Mouse (Mus musculus): ENCODE data around the gene Atp5k. TPM values are rescaled to one million over a fixed set of nuclear protein-coding genes. Genes with fewer than 3 reads are reported as not detected.

The Atp5k gene
- 419 and 442 TPM in 2 replicates for polyA plus RNA-seq (2015; fragmentation: Nextera tagmentation; extraction: Ambion mirVana)

DNA sequence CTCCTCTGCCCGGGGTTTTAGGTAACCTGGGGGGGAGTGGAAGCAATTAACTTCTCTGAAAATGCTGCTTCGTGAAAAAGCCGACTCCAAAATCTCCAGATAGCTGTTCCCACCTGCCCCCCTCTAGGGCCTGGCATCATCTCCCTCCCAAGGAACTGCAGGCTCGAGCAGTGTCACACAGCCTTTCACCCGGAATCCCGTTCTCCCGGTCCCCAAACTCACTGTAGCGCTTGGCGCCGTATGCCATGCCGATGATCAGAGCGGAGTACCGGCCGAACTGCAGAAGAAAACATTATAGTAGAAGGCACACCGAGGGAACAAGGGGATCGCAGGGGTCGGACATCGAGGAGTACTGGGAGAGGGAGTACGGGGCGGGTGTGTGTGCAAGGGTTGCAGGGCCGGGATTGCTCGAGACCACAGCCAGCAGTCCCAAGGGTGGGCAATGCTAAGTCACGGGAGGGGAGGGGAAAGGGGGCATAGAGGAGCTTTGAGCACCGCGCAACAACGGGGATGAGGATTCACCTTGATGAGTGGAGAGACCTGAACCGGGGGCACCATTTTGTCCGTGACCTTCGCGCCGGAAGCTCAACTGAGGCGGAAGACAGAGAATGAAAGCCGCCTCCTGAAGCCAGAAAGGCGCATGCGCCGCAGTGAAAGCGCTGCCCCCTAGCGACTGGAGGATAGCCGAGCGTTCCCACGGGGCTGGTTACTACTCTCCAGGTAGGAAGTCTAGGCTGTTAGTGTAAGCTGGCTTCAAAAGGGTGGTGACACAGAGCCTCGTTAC is at the start of gene Atp5k:
Atp5k (minus strand) TSS at position 645 of the 784 bp plus-strand sequence.
- peak within 1 kb of the TSS; percentile 50; the same call in 1 of the 2 replicates for H3K27ac ChIP-seq (replicated peaks)
- ATAC-seq (ENCODE audit: low read depth), result peak; percentile 90
- H3K4me3 ChIP-seq, result peak within 1 kb of the TSS; percentile 88
- H3K27me3 ChIP-seq, result peaks cover 14% of the 10 kb centered on the region
- peaks cover 34% of the 10 kb centered on the region for H3K36me3 ChIP-seq
- peak within 1 kb of the TSS; percentile 93 for H3K9ac ChIP-seq
- peak within 1 kb of the TSS; percentile 91 for H3K4me2 ChIP-seq
- H3K9me3 ChIP-seq, result no peaks in the 10 kb centered on the region
- 1% methylated on average over 42 of the region's 42 CpGs for WGBS
- peaks cover 18% of the 10 kb centered on the region for H3K4me1 ChIP-seq (replicated peaks)

DNA sequence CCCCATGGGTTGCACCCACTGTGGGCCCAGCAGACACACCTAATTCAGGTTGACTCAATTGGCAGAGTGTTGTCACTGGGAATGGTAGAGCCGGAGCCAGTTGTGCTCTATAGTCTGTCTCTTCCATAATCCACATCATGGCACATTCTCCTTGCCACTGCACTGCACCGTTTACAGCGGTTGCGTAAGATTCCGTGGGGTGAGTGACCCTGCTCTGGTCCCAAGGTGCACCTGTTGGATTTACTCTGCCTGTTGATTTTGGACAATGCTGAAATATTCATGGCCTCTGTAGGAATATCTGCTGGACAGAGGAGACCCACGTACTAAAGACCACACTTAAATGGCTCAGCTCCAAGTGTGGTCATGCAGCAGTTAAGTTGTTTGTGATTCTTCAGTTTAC is 48.8 kb upstream of the Atp5k start:
- H3K4me1 ChIP-seq (replicated peaks), result no peaks in the 10 kb centered on the region
- no peak overlapping the region for H3K4me3 ChIP-seq
- ATAC-seq (ENCODE audit: low read depth), result no peak
- H3K9me3 ChIP-seq, result no peaks in the 10 kb centered on the region
- WGBS, result 95% methylated on average over 6 of the region's 6 CpGs
- no peak overlapping the region for H3K4me2 ChIP-seq
- no peak overlapping the region for H3K27ac ChIP-seq (replicated peaks)
- H3K9ac ChIP-seq, result no peak overlapping the region
- peaks cover 56% of the 10 kb centered on the region for H3K36me3 ChIP-seq
- no peaks in the 10 kb centered on the region for H3K27me3 ChIP-seq

DNA sequence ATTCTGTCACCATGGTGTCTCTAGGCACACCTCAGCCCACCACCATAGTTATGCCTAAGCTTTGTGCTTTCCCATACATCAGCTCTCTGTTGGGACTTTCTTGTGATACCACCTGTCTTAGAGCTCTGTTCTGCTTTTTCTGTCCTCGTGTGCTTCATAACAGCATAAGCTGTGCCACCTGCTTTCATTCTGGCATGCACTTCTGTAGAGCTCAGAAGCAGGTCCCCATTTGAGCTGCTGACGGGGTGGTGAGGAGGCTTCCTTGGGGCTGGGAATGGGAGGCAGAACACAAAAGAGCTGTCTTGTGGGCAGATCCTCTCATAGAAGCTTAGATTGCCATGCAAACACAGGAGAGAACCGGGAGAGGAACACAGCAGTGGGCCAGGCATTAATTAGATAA is 41.7 kb upstream of the Atp5k start:
- H3K27ac ChIP-seq (replicated peaks), result no peak overlapping the region
- WGBS, result 90% methylated on average over 3 of the region's 3 CpGs
- no peak overlapping the region for H3K4me2 ChIP-seq
- no peak for ATAC-seq (ENCODE audit: low read depth)
- H3K36me3 ChIP-seq, result peaks cover 78% of the 10 kb centered on the region
- H3K9me3 ChIP-seq, result no peaks in the 10 kb centered on the region
- H3K4me3 ChIP-seq, result no peak overlapping the region
- H3K27me3 ChIP-seq, result no peaks in the 10 kb centered on the region
- no peaks in the 10 kb centered on the region for H3K4me1 ChIP-seq (replicated peaks)
- H3K9ac ChIP-seq, result no peak overlapping the region

DNA sequence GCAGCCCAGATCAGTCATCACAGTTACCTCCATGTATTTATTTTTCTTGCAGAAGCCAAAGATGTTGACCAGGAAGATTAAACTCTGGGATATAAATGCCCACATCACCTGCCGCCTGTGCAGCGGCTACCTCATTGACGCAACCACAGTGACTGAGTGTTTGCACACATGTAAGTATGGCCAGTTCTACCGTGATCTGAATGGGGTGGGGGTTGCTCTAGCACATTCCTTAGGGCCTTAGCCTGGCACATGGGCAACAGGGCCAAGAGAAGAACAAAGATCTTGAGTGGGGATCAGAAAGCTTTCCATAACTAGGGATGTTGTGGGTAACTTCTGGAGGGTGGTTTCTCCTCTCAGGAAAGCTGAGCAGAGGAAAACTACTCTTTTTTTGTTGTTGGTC is 39.5 kb upstream of the Atp5k start:
- no peaks in the 10 kb centered on the region for H3K9me3 ChIP-seq
- H3K4me3 ChIP-seq, result no peak overlapping the region
- 89% methylated on average over 4 of the region's 4 CpGs for WGBS
- H3K4me2 ChIP-seq, result no peak overlapping the region
- H3K9ac ChIP-seq, result no peak overlapping the region
- no peaks in the 10 kb centered on the region for H3K27me3 ChIP-seq
- no peak for ATAC-seq (ENCODE audit: low read depth)
- H3K36me3 ChIP-seq, result peaks cover 72% of the 10 kb centered on the region
- no peak overlapping the region for H3K27ac ChIP-seq (replicated peaks)
- peaks cover 10% of the 10 kb centered on the region for H3K4me1 ChIP-seq (replicated peaks)

DNA sequence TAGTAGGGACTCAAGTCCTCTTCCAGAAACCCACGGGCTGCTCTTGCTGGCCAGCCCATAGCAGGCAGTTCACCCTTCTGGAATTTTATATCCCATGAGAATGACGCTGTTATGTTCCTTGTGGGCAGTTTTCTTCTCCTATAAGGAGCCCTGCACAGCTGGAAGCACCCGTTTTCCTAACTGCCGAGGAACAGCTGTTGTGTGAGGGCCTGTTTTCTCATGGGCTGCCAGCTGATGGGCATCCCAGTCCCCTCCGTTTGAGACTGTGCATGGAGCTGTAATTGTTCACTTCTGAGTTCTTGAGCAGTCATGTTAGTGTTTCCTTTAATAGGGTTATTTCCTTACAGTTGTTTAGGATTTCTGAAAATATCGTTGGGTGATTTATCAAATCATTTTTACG is 35.4 kb upstream of the Atp5k start:
- H3K27ac ChIP-seq (replicated peaks), result no peak overlapping the region
- no peak overlapping the region for H3K4me3 ChIP-seq
- no peaks in the 10 kb centered on the region for H3K27me3 ChIP-seq
- no peak for ATAC-seq (ENCODE audit: low read depth)
- WGBS, result 72% methylated on average over 7 of the region's 7 CpGs
- H3K9me3 ChIP-seq, result no peaks in the 10 kb centered on the region
- peaks cover 33% of the 10 kb centered on the region for H3K36me3 ChIP-seq
- H3K9ac ChIP-seq, result no peak overlapping the region
- no peak overlapping the region for H3K4me2 ChIP-seq
- H3K4me1 ChIP-seq (replicated peaks), result peaks cover 38% of the 10 kb centered on the region

DNA sequence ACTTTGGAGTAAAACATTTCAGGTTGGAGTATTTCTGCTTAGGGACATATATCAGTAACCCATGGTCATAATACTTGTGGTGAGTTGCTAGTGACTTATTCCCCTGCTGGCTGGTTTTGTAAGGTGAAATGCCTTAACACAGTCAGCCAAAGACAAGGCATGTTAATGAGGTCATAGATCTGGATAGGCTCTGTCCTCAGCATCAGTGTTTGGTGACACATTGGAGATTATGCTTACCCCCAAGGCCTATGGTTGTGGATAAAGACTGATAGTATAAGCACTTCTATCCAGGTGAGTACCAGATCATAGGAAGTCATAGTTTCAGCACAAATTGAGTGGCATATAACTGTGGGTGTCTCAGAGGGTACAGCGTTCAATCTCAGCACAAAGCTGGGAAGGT is 32.4 kb upstream of the Atp5k start:
- Histone ChIP-seq H3K27me3 (no peaks in the 10 kb centered on the region), H3K4me1 (replicated peaks) (peaks cover 66% of the 10 kb centered on the region), H3K27ac (replicated peaks) (no peak overlapping the region), H3K36me3 (peaks cover 3% of the 10 kb centered on the region; the same call in 1 of the 2 replicates), H3K4me2 (no peak overlapping the region), H3K9me3 (no peaks in the 10 kb centered on the region), H3K4me3 (no peak overlapping the region), H3K9ac (no peak overlapping the region)
- no peak for ATAC-seq (ENCODE audit: low read depth)
- 95% methylated on average over 1 of the region's 1 CpGs for WGBS

DNA sequence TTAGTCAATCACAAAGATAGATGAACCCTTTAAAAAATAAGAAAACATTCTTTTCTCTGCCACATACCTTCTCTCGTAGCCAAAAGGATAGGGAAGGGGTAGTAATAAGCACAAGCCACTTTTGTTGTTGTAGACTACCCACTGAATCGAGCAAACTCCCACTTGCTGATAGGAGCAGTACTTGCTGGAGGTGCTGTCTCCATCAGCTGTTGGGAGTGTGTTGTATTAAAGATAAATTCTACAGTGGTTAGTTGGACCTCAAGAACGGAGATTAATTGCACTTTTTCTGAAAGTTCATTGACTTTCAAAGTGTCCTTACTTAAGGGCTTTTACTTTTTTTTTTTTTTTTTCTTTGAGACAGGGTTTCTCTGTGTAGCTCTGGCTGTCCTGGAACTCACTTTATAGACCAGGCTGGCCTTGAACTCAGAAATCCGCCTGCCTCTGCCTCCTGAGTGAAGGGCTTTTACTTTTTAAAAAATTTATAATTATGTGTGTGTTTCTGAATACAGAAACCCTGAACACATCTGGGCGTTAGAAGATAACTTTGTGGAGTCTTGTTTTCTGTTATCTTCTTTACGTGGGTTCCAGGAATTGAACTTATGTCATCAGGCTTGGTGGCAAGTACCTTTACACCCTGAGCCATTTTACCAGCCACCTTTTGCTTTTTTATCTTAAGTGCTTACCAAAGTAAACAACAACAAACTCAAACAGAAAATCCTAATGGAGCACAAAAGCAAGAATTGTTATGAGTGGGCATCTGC is 31.1 kb upstream of the Atp5k start:
- Histone ChIP-seq H3K4me2 (no peak overlapping the region), H3K27ac (replicated peaks) (no peak overlapping the region), H3K36me3 (no peaks in the 10 kb centered on the region), H3K9ac (no peak overlapping the region), H3K4me1 (replicated peaks) (peaks cover 71% of the 10 kb centered on the region), H3K9me3 (no peaks in the 10 kb centered on the region), H3K4me3 (no peak overlapping the region), H3K27me3 (no peaks in the 10 kb centered on the region)
- WGBS, result 90% methylated on average over 6 of the region's 6 CpGs
- no peak for ATAC-seq (ENCODE audit: low read depth)

DNA sequence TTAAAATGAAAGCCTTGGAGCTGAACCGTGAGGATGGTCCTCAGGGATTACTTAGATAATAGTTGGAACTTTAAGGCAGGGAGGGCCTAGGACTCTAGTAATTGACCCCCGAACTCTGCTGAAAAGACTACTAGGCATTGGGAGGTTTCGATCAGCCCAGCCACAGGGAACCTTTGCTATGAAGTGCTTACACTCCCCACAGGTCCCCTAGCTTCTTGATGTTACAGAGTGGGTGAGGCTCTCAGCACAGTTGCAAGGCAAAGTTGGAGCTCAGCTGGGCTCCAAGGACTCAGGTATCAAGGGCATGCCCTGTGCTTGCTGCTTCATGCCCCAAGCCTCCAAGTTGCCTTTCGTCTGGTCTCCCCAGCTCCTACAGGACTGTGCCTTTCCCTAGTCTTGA is 28.2 kb upstream of the Atp5k start:
- Histone ChIP-seq H3K4me1 (replicated peaks) (peaks cover 61% of the 10 kb centered on the region), H3K27me3 (peaks cover 24% of the 10 kb centered on the region), H3K9me3 (no peaks in the 10 kb centered on the region), H3K36me3 (no peaks in the 10 kb centered on the region), H3K9ac (peak overlapping the region; percentile 99), H3K4me2 (peak overlapping the region; percentile 99), H3K27ac (replicated peaks) (no peak overlapping the region; the same call in 1 of the 2 replicates), H3K4me3 (peak overlapping the region; percentile 98)
- 45% methylated on average over 4 of the region's 4 CpGs for WGBS
- ATAC-seq (ENCODE audit: low read depth), result no peak

DNA sequence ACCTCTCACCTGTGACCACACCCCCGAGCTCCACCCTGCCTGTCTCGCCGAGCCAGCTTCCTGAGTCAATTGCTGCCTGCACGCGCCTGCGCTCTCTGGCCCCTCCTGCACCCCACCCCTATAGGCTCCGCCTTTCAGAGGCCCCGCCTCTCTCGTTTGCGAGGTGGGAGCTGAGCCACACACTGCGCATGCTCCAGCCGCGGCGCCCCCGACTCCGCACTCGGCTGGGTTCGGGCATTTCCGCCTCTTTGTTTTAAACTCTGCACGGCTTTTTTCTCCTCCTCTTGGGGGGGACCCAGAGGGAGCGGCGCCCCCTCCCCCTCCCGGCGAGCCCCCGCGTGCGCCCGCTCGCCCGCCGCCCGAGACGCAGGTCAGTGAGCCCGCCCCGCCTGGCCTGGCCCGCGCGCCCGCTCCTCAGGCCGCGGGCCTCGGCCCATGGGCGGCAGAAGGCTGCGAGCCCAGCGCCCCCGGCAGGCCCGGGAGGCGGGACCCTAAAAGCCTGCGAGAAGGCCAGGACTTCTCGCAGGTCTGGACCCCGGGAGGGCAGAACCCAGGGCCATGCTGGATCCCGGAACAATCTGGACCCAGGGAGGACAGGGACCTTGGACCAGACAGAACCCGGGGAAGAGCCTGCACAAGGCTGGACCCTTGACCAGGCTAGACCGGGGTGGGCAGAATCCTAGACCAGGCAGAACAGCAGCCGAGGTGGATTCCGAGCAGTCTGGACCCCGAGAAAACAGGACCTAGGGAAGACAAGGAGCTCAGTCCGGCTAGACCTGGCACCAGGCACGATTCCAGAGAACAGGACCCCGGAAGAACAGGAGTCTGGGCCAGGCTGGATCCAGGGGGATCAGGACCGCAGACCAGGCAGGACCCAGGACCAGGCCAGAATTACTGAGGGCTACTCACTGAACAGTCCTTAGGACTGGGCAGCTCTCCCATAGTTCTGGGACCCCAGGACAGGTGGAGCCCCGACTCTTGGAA is 27.1 kb upstream of the Atp5k start, which contains the start of gene Pcgf3:
Pcgf3 (plus strand) TSS at position 151 of the 984 bp plus-strand sequence.
- Histone ChIP-seq H3K4me3 (peak within 1 kb of the TSS; percentile 98), H3K9me3 (no peaks in the 10 kb centered on the region), H3K9ac (peak within 1 kb of the TSS; percentile 99), H3K27me3 (peaks cover 24% of the 10 kb centered on the region), H3K27ac (replicated peaks) (peak within 1 kb of the TSS; percentile 91), H3K36me3 (no peaks in the 10 kb centered on the region), H3K4me2 (peak within 1 kb of the TSS; percentile 99), H3K4me1 (replicated peaks) (peaks cover 50% of the 10 kb centered on the region)
- peak; percentile 95 for ATAC-seq (ENCODE audit: low read depth)
- WGBS, result under 1% methylated on average over 59 of the region's 62 CpGs

DNA sequence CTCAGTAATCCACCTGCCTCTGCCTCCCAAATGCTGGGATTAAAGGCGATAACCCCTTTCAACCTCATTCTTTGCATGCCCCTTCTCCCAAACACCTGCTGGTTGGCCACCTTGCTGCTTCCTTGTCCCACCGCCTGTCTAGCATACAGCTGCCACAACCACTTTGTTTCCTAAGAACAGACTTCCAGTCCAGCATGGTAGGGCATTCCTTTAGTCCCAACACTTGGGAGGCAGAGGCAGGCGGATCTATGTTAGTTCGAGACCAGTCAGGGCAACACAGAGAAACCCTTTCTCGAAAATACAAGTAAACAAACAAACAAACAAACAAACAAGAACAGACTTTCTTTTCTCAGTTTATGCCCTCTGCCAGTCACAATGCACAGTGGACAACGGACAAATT is 26.2 kb upstream of the Atp5k start:
- 50% methylated on average over 6 of the region's 6 CpGs for WGBS
- 0 out of 2 replicates have a peak overlapping the region, but pooled peaks have one; percentile 13 for H3K27ac ChIP-seq (replicated peaks)
- peak overlapping the region; percentile 99 for H3K9ac ChIP-seq
- H3K27me3 ChIP-seq, result peaks cover 24% of the 10 kb centered on the region
- H3K36me3 ChIP-seq, result no peaks in the 10 kb centered on the region
- H3K4me2 ChIP-seq, result peak overlapping the region; percentile 99
- ATAC-seq (ENCODE audit: low read depth), result peak; percentile 6; the same call in 1 of the 2 replicates
- no peaks in the 10 kb centered on the region for H3K9me3 ChIP-seq
- H3K4me3 ChIP-seq, result peak overlapping the region; percentile 98
- peaks cover 41% of the 10 kb centered on the region for H3K4me1 ChIP-seq (replicated peaks)

DNA sequence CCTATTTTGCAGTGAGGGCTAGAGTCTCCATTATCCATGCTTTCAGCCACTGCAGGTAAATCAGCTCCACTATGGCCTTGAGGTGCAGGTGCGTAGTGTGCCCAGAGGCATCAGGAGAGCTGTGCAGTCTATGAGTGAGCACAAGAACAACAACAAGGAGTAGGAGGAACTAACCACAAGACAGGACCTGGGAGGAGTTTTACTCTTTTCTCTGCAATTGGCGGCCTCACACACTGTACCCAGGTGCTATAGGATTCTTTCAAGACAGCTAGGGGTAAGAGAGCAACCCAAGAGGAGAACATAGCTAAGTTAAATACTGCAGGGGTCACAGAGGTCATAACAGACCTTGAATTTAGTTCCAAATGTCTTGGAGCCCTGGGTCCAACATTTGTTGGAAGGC is 24.5 kb upstream of the Atp5k start:
- H3K4me3 ChIP-seq, result no peak overlapping the region
- H3K36me3 ChIP-seq, result no peaks in the 10 kb centered on the region
- 82% methylated on average over 2 of the region's 2 CpGs for WGBS
- H3K9ac ChIP-seq, result no peak overlapping the region
- H3K27me3 ChIP-seq, result peaks cover 24% of the 10 kb centered on the region
- H3K4me1 ChIP-seq (replicated peaks), result peaks cover 24% of the 10 kb centered on the region
- H3K9me3 ChIP-seq, result no peaks in the 10 kb centered on the region
- ATAC-seq (ENCODE audit: low read depth), result no peak
- H3K4me2 ChIP-seq, result no peak overlapping the region
- no peak overlapping the region for H3K27ac ChIP-seq (replicated peaks)
